Mouse (Mus musculus) frontal cortex, adult 2 months (tissue): Measurements from ENCODE around the gene Dedd2. TPM values are rescaled to one million over a fixed set of nuclear protein-coding genes. Genes with fewer than 3 reads are reported as not detected.

Source experiments
- DNase-seq, 2 experiments: peaks; one replicate each; pipeline ENCODE4 v3.0.0; 2022; ENCODE audit warnings: low spot score in 1 of 2; ENCODE audit errors: extremely low spot score in 1 of 2
- polyA plus RNA-seq: library from polyadenylated mRNA; depleted of rRNA; stranded (reverse); fragments of >200 nt; gene quantifications from 2 replicates; pipeline ENCODE4 v1.2.3, GENCODE M21; 2012

The Dedd2 gene
- polyA plus RNA-seq, 1 experiment, result 21.6 TPM

DNA sequence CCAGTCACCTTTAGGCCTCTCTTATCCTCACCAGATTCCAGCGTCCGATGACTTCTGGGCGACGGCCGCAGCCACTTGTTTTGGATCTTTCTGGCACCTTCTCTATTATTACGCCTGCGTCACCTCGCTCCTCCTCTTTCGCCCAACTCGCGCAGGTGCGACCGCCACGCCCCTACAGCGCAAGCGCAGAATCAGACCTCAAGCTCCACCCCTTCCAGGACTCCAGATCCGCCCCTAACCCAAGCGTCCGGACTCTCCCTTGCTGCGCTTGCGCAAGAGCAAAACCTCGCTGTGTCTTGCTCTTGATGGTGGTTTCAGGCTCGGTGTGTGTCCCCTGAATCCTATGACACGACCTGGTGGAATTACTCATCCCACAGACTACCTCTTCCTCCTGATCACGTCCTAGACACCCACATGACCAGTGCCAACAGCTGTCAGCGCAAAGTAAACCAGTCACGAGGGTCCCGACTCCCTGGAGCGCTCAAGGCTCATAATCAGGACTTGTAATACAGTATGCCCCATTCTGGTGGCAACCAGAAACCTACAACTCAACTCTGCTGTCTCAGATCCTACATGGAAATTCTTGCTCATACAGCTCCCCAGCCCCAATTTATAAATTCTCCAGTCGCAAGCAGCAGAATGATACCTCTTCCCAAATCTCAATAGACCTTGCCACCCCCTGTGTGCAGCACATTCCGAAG is 509 bp downstream of the Dedd2 start:
- peak; percentile 93 to 97 for DNase-seq

DNA sequence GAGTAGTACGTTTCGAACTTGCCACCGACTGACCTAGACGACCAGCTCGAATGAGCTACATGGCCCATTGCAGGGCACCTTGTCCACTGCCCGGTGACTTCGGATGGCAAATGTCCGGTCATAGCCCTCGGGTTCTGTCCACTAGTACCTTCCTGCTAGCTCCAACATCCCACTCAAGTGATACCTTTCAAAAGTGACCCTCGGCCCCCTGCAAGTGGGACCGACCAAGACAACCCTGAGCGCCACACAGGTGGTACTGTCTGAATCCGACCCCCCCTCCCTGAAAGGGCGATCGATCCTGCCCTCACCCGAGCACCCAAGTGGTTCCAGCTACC is 1.0 kb downstream of the Dedd2 start:
- DNase-seq, result no peak

DNA sequence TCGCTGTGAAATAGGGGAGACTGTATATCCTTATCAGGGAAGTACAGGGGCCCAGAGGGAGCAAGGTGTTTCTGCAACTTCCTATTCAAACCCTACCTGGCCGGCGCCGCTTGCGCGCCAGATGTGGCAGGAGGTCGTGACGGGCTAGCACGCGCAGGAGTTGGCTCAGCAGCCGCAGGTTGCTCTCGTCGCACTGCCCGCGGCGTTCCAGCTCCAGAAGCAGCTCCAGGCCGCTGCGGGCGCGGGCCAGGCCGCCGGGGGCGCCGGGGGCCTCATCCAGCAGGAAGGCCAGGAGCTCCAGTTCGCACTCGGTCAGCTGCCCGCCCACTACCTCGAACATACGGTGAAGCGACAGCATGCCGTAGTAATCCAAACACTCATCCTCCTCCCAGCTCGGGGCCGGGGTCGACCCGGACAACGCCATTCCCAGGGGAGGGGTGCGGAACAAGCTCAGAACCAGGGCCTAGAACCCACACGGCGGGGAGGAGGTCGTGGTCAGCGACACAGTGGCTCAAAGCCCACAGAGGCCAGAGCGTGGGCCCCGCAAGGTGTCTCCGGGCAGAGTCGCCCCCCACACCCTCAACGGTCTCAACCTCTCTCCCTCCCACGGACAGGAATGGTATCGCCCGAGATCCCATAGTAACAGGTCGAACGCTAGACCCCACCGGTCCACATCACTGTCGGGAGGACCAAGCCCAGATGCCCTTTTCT is 1.6 kb downstream of the Dedd2 start:
- DNase-seq, result peak in 1 of 2 experiments; percentile 50

DNA sequence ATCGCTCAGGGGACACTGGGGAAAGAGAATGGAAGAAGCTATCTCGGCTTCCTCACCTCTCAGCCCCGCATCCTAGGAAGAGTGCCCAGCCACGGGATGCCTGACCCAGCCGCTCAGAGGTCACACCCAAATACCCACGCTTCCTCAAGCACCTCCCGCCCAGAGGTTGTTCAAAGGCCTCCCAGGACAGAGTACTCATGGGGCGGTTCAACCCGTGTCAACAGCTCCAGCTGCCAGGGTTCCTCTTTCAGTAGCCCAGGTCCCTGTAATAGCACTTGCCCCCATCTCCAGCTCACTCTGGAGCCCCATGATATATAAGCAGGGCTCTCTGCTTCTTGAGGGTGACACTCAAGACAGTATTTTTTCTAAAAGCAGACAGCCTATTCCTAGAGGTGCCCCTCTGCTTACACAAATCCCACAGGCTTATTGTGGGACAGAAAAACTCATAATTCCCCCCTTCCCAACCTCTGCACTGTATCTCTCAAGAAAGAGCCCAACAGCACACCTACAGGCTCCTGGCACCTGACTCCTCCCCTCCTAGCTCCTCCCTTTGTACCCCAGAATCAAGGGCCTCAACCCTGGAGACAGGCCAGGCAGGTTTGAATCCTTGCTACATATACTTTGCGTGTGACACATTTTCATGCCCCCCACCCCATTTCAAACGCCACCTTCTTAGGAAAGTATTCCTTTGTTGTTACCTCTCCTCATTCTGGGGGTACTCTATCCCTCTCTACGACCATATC is 2.6 kb downstream of the Dedd2 start:
- no peak for DNase-seq

DNA sequence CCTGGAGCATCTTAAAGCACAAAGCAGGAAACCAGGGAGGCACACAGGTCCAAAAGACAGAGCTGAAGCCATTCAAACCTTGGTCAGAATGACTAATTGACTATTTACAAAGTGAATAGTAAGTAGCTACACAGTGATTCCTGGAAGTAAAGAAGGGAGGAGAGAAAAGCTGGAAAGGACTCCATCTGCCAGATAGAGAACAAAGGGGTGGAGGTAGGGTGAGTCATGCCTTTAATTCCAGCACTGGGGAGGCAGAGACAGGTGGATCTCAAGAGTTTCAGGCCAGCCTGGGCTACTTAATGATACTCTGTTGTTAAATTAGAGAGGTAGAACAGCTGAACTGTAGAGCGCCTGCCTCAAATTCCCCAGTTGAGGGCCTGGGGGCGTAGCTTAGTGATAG is 6.2 kb downstream of the Dedd2 start:
- DNase-seq, result no peak

DNA sequence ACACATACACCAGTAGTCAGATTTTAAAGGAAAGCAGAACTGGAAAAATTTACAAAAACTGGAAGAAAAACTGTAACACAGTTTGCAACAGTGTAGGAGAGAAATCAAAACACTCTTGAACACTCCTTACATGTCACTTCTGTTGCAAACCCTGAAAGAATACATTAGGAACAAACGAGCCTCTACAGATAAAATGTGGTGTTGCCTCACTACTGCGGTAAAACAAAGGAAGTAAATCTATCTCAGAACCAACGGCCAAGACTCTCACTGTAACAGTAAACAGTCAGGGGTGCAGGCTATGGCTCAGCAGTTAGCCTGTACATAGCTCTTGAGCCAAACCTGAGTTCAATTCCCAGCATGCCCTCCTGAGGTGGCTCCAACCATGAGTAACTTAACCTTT is 7.3 kb downstream of the Dedd2 start:
- DNase-seq, result no peak

DNA sequence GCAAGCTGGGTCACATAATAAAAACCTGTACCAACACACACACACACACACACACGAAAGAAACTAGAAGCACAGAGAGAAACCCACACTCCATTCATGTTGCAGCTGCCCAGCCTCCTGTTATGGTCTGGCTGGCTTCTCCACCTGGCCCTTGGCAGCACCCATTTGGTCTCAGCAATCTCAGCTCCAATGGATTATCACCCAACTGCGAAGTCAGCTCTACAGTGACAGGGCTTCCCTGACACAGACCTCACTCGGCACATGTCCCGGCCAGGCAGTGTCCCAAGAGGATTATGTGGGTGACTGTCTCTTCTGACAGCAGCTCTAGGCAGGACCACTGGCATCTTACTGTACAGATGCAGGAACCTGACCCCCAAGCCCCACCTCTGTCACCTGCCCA is 9.9 kb downstream of the Dedd2 start:
- no peak for DNase-seq

DNA sequence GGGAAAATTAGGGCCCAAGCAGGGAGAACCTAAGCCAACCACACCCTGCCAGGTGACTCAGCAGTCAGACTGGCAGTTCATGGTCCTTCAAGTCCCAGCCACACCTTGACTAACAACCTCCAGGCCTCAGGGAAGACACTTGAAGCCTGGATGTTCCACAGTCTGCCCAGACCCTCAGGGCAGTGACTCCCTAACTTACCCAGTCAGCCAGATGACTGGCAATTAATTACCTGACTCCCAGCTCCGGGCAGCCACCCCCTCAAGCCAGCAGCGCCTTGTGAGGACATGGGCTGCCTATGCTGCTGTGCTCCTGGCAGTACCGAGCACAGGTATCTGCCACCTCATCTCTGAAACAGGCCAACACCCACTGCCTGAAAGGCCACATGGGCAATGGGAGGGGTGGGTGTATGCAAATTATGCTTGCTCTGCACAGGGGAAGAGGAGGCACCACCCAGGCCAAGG is 11.2 kb downstream of the Dedd2 start:
- no peak for DNase-seq

DNA sequence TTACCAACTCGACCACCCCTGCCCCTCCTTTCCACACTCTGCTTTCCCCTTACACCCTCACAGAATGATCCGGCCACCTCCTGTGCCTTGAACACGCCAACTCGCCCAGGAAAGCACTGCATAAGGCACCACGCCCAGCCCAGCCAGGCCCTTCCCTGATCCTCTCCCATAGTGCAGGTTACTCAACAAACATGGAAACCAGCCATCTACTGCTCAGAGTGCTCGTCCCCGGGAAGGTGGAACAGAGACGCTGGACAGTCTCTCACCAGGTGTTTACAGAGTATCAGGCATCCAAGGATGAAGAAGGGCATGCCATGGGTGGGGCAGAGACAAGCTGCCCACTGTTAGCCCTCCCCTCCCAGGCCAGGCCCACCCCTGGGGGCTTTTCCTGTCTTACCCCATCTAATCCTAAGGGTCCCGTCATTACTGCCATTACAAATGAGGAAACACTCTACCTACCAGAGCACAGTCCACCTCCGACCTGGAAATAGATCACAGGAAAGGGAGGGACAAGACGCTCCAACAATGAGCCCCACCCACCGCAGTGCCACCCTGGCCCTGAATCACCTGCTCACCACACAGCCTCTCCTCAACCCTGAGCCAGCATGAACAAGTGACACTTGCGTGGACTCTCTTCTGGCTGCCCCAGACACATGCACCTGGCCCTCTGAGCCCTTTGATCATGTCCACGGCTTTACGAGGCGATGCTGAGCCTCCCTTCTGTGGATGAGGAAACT is 14.2 kb downstream of the Dedd2 start:
- DNase-seq, result no peak

DNA sequence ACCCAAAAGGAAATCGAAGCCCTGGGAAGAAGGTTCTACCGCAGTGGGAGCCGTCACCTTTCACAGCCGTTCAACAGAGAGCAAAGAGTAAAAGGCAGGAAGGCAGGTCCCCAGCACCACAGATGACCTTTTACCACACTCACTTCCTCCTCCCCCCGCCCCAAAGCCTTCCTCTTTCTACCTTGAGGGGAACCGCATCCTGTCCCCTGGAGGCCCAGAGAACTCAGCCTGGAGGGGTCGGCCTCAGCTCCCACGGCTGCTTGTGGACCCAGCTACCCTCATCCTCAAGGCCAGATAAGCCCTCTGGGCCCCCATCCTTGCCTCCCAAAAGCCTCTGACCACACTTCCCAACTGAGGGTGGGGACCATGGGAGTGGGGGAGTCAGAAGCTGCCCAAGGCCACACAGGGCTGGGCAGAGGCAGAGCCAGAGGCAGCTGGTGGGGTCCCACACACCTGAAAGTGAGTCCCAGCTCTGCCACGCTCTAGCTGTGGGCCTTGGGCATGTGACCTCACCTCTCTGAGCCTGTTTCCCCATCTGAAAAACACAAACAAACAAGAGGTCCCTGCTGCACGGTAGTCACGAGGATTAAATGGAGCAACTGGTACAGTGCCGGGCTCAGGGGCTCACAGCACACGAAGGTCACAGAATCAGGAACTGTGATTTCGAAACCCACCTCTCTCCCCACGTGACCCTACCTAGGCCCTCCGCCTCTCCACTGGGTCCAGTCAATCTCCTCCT is 14.9 kb downstream of the Dedd2 start:
- no peak for DNase-seq

DNA sequence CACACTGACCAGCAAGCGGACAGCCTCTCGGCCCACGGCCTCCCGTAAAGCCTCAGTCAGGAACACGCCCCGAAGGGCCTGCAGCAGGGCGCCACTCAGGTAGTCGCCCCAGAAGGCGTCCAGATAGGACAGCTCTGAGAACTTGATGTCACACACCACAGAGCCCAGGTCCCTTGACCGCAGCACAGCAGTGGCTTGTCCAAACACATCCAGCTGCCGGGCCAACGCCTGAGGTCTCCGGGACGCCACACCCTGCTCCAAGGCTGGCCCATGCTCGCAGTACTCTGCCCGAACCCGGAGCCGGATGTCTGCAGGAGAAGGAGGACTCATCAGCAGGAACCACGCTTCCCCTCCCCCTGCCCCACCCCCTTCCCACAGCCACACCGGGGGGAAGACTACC is 16.8 kb downstream of the Dedd2 start:
- no peak for DNase-seq

DNA sequence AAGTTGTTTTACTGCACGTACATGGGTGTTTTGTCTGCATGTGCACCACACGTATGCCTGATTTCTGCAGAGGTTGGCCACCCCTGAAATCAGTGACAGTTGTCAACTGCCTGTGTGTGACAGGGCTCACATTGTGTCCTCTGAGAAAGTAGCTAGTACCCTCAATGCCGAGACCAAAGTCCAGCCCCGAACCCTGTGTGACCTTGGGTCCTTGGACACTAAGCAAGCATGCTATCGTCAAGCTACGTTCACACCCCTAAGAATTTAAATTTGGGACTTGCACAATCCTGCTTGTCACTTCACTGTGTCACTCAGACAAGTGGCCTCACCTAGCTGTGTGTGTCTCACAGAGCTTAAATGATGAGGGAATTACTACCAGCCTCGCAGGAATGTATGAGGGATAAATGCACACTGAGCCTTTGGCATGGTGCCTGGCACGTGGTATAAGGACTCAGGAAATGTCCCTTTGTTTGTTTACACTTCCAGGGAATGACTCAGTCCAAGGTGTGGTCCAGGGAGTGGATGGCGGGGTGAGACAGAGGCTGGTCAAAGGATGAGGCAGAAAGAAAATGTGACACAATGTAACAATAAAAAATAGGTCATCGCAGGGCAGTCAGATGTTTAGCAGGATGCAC is 22.9 kb downstream of the Dedd2 start:
- no peak for DNase-seq

DNA sequence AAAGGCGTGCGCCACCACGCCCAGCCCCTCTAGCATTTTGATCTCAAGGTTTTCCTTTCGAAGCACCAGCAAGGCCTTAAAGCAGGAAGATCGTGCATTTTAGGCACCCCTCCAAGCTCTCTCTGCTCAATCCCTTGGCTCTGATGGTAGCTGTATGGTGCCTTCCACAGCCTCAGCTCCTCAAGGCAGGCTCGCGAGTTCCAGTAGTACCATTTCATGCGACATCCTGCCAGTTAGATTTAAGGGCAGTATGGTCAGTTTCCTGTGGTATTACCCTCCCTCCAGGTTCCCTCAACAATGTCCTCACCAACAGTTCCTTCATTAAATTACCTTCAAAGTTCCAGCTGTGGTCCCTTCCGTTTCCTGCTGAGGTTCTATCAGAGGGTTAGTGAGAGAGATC is 24.3 kb downstream of the Dedd2 start:
- DNase-seq, result no peak

DNA sequence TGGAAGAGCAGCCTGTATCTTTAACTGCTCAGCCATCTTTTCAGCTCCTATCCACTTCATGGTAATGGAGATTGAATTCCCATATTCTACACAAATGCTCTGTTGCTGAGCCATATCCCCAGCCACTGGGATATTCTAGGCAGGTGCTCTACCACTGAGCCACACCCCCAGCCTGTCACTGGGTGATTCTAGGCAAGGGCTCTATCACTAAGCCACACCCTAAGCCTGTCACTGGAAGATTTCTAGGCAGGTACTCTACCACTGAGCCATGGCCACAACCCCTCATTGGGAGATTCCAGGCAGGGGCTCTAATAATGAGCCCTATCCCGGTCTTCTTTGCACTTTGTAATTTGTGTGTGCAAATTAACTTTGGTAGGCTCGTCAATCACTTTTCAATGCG is 25.3 kb downstream of the Dedd2 start:
- DNase-seq, result no peak

DNA sequence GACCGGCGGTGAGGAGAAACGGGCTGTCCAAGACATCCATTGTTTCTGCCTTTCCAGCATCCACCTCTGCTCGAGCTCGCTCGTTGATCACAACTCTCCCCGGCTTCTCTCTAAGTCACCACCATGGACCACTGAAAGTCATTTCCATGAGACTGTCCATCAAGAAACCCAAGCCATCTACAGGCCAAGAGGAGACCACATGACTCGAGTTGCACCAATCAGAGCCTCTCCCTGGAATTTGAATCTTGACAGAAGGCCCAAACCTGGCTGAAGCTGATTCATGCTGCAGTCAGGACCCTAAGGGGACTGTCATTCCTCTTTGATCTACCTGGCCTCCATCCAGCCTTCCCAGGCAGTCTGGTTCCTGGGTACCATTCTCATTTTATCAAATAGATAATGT is 28.3 kb downstream of the Dedd2 start:
- DNase-seq, result no peak

DNA sequence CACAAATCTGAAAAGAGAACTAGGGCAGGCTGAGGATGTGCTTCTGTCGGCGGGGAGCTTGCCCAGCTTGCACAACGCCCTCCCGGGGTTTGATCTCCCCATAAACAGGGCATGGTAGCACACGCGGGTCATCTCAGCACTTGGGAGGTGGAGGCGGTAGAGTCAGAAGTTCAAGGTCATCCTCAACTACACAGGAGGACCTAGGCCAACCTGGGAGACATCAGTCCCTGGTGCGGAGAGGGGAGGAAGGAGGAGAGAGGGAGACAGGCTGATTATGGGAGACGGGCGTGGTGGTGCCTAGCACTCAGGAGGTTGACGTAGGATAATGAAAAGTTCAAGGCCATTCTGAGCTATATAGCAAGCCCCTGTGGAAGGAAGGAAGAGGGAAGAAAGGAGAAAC is 29.6 kb downstream of the Dedd2 start:
- DNase-seq, result no peak

DNA sequence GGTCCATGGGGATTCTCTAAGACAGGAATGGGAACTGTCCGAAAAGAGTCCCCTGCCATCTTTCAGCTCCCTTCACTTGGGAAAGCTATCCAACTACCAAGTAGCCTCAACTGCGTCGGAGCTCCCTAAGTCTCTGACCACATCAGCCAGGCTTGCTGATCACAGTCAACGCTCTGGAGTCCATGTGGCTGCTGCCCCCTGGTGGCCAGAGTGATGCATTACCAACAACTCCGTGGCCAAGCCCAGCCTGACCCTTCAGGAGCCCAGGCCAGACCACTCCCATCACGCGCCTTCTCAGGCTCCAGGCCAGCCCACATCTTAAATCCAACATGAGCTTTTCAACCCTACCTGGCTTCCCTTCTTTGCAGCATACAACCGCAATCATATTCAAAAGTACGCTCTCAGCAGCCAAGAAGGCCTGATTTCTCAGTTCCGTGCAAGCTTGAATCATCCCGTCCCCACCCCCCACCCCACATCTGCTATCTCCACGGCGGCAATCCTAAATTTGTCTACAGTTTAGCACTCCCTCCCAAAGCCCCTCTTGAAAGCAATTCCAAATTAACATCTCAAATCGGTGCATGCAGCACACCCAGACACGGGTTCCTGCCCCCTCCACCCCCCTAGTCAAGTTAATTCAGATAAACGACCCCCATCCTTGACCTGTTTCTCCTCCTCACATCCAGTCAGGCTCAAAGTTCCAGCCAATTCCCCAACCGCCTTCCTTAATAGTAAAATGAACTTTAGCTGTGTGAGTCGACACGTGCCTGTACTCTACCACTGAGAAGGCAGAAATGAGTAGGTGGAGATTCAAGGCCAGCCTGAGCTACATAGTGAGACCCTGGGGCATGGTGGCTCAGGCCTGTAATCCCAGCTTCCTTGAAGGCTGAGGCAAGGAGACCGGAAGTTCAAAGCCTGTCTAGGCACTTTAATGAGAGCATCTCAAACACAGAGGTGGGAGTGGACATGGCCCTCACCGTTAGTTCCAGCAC is 32.5 kb downstream of the Dedd2 start:
- peak; percentile 53 to 92 for DNase-seq

DNA sequence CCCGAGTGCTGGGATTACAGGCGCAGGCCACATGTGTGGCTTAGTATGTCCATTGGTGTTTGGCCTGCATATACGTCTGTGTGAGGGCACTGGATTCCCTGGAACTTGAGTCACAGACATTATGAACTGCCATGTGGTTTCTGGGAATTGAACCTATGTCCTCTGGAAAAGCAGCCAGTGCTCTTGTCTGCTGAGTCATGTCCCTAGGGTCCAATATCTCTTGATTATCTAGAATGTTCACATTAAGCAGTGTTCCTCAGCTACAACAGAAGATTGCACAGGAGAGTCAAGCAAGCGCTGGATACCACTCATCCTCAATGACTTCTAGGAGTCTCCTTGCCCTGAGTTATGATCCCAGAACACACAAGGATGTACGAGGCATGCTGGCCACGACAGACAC is 36.3 kb downstream of the Dedd2 start:
- no peak for DNase-seq

DNA sequence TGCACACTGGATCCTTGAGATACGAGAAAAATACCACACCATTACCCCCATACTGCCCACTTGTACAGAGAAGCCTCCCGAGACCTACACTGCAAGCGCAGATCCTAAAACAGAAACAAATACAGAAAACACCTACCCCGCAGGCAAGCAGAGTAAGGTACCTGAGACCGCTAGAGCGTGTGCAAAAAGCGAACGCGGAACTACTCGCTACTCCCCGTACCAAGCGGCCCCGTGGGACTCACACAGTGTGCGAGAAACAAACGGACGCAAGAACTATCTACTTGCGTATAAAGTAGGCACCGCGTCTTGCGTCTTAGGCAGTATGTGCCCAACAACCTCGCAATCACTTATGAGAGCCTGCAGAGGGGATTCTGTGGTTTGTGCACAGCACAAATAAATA is 38.6 kb downstream of the Dedd2 start:
- DNase-seq, result no peak
